Mouse (Mus musculus) forebrain, postnatal 0 days (tissue): ENCODE results near the gene Ccdc59. TPM values are rescaled to one million over a fixed set of nuclear protein-coding genes. Genes with fewer than 3 reads are reported as not detected.
A peak's percentile ranks its signal among the peaks of the same experiment; 100 is the strongest.

Experiments used
- ATAC-seq: fragments of 200-750 bp; cut with Nextera tagmentation; 2 replicates; pipeline ENCODE4 v1.8.0; 2017; ENCODE audit warnings: mild to moderate bottlenecking, moderate library complexity
- DNase-seq: peaks from one replicate; pipeline ENCODE4 v3.0.0-alpha.2; 2015
- H3K27ac ChIP-seq: fragments of 300-500 bp; sonication (generic); 2 replicates; pipeline ENCODE4 v1.5.1; 2014; ENCODE audit warnings: low read depth, mild to moderate bottlenecking, antibody characterized with exemption, low read length, moderate library complexity, mixed read lengths
- H3K27me3 ChIP-seq: fragments of 300-500 bp; sonication (generic); 2 replicates; pipeline ENCODE4 v1.6.1; 2014; ENCODE audit warnings: mild to moderate bottlenecking, low read length, mixed read lengths; ENCODE audit not compliant: insufficient read depth
- H3K36me3 ChIP-seq: fragments of 300-500 bp; sonication (generic); 2 replicates; pipeline ENCODE4 v1.6.1; 2014; ENCODE audit warnings: mild to moderate bottlenecking, moderate library complexity; ENCODE audit not compliant: insufficient read depth
- H3K4me1 ChIP-seq: fragments of 300-500 bp; sonication (generic); 2 replicates; pipeline ENCODE4 v1.6.1; 2014; ENCODE audit warnings: antibody characterized with exemption; ENCODE audit not compliant: insufficient read depth
- H3K4me2 ChIP-seq: fragments of 300-500 bp; sonication (generic); 2 replicates; pipeline ENCODE4 v1.6.1; 2014; ENCODE audit warnings: low read depth, mild to moderate bottlenecking, moderate library complexity
- H3K4me3 ChIP-seq: fragments of 300-500 bp; sonication (generic); 2 replicates; pipeline ENCODE4 v1.5.1; 2014; ENCODE audit warnings: low read depth, low read length, mixed read lengths
- H3K9ac ChIP-seq: fragments of 300-500 bp; sonication (generic); 2 replicates; pipeline ENCODE4 v1.6.1; 2014; ENCODE audit warnings: mild to moderate bottlenecking
- H3K9me3 ChIP-seq: fragments of 300-500 bp; sonication (generic); 2 replicates; pipeline ENCODE4 v1.6.1; 2016; ENCODE audit warnings: low read length
- CTCF ChIP-seq: sonication (generic); IDR thresholded peaks from 2 replicates; pipeline ENCODE4 v1.5.1; 2016; ENCODE audit warnings: antibody characterized with exemption, control low read depth, low read depth
- WGBS: fragments of 180-500 bp; shearing (Covaris S2); extraction: QIAGEN DNeasy Blood & Tissue Kit; methylation state at CpG from one replicate; pipeline ENCODE4 v1.1.7; 2014; 5-methylcytosine and 5-hydroxymethylcytosine counted together
- polyA plus RNA-seq: library from polyadenylated mRNA; unstranded; fragments of >200 nt; fragmentation: Nextera tagmentation; extraction: Ambion mirVana; gene quantifications from 2 replicates; pipeline ENCODE4 v1.2.1, GENCODE M21; 2015
- total RNA-seq: library from RNA; depleted of rRNA; stranded (reverse); fragments of >200 nt; gene quantifications from 2 replicates; pipeline ENCODE4 v1.2.3, GENCODE M21; 2014; rRNA removed

Ccdc59 gene
- 22.7 and 24.5 TPM in 2 replicates for total RNA-seq
- 47.2 and 52.6 TPM in 2 replicates for polyA plus RNA-seq

GRCm38 (mm10) chr10:105840928-105841888 is at the start of gene Ccdc59, which contains the start of gene Mettl25:
Gene Ccdc59 (plus strand): TSS chr10:105841067.
Gene Mettl25 (minus strand): TSS chr10:105841380.
- Histone ChIP-seq H3K4me3 (peak within 1 kb of the TSS; percentile 79), H3K4me2 (peak within 1 kb of the TSS; percentile 57), H3K9me3 (no peaks in the 10 kb centered on the region), H3K27ac (peak within 1 kb of the TSS; percentile 97), H3K36me3 (peaks cover 28% of the 10 kb centered on the region), H3K27me3 (no peaks in the 10 kb centered on the region), H3K9ac (peak within 1 kb of the TSS; percentile 87), H3K4me1 (peaks cover 7% of the 10 kb centered on the region; the same call in 1 of the 2 replicates)
- peak; percentile 69 for TF ChIP-seq CTCF
- DNase-seq = peak; percentile 99
- peak; percentile 98 for ATAC-seq
- 1% methylated on average over 90 of the region's 90 CpGs for WGBS

- Histone ChIP-seq H3K9ac (no peak overlapping the region), H3K27me3 (no peaks in the 10 kb centered on the region), H3K36me3 (no peaks in the 10 kb centered on the region), H3K4me2 (no peak overlapping the region), H3K27ac (no peak overlapping the region), H3K9me3 (no peaks in the 10 kb centered on the region), H3K4me1 (no peaks in the 10 kb centered on the region), H3K4me3 (no peak overlapping the region)
- ATAC-seq = no peak
- no peak for DNase-seq
- no peak for TF ChIP-seq CTCF
- WGBS = 63% methylated on average over 15 of the region's 15 CpGs
Measured at GRCm38 (mm10) chr10:105793776-105794552, 46.9 kb upstream of the Ccdc59 start.

- no peaks in the 10 kb centered on the region for H3K36me3 ChIP-seq
- WGBS = 48% methylated on average over 8 of the region's 8 CpGs
- ATAC-seq = peak; percentile 61
- no peaks in the 10 kb centered on the region for H3K27me3 ChIP-seq
- no peak overlapping the region for H3K4me2 ChIP-seq
- H3K4me3 ChIP-seq = no peak overlapping the region
- H3K9ac ChIP-seq = no peak overlapping the region
- H3K4me1 ChIP-seq = no peaks in the 10 kb centered on the region
- TF ChIP-seq CTCF = no peak
- H3K27ac ChIP-seq = no peak overlapping the region
- no peak for DNase-seq
- no peaks in the 10 kb centered on the region for H3K9me3 ChIP-seq
Measured at GRCm38 (mm10) chr10:105797250-105797924, 43.5 kb upstream of the Ccdc59 start.

GRCm38 (mm10) chr10:105801147-105801546 is 39.7 kb upstream of the Ccdc59 start:
- no peaks in the 10 kb centered on the region for H3K9me3 ChIP-seq
- H3K9ac ChIP-seq = no peak overlapping the region
- H3K27ac ChIP-seq = no peak overlapping the region
- H3K4me1 ChIP-seq = no peaks in the 10 kb centered on the region
- ATAC-seq (no peak), DNase-seq (no peak)
- no peak overlapping the region for H3K4me2 ChIP-seq
- no peak for TF ChIP-seq CTCF
- H3K4me3 ChIP-seq = no peak overlapping the region
- no peaks in the 10 kb centered on the region for H3K36me3 ChIP-seq
- H3K27me3 ChIP-seq = no peaks in the 10 kb centered on the region
- WGBS = 86% methylated on average over 6 of the region's 6 CpGs

GRCm38 (mm10) chr10:105802132-105802531 is 38.7 kb upstream of the Ccdc59 start:
- TF ChIP-seq CTCF = no peak
- H3K27me3 ChIP-seq = no peaks in the 10 kb centered on the region
- H3K27ac ChIP-seq = no peak overlapping the region
- H3K9me3 ChIP-seq = no peaks in the 10 kb centered on the region
- no peaks in the 10 kb centered on the region for H3K36me3 ChIP-seq
- no peaks in the 10 kb centered on the region for H3K4me1 ChIP-seq
- no peak overlapping the region for H3K9ac ChIP-seq
- 95% methylated on average over 6 of the region's 6 CpGs for WGBS
- H3K4me3 ChIP-seq = no peak overlapping the region
- no peak for DNase-seq
- no peak for ATAC-seq
- no peak overlapping the region for H3K4me2 ChIP-seq

GRCm38 (mm10) chr10:105803461-105803860 is 37.4 kb upstream of the Ccdc59 start:
- Histone ChIP-seq H3K4me3 (no peak overlapping the region), H3K27me3 (no peaks in the 10 kb centered on the region), H3K4me2 (no peak overlapping the region), H3K27ac (no peak overlapping the region), H3K4me1 (no peaks in the 10 kb centered on the region), H3K9ac (no peak overlapping the region), H3K9me3 (no peaks in the 10 kb centered on the region), H3K36me3 (no peaks in the 10 kb centered on the region)
- no peak for DNase-seq
- 91% methylated on average over 2 of the region's 2 CpGs for WGBS
- no peak for TF ChIP-seq CTCF
- no peak for ATAC-seq
